Mouse (Mus musculus) G1E (cell line): ENCODE measurements around the gene Rimbp3.

Experiments used
- CTCF ChIP-seq: IDR thresholded peaks from 2 replicates; pipeline ENCODE4 v1.5.1; 2012; ENCODE audit warnings: low read depth, low read length, inconsistent platforms, mixed read lengths
- TAL1 ChIP-seq: conservative IDR thresholded peaks from 2 replicates; pipeline ENCODE4 v1.6.1; 2012; ENCODE audit warnings: low read depth, low read length, inconsistent platforms, mixed read lengths

DNA sequence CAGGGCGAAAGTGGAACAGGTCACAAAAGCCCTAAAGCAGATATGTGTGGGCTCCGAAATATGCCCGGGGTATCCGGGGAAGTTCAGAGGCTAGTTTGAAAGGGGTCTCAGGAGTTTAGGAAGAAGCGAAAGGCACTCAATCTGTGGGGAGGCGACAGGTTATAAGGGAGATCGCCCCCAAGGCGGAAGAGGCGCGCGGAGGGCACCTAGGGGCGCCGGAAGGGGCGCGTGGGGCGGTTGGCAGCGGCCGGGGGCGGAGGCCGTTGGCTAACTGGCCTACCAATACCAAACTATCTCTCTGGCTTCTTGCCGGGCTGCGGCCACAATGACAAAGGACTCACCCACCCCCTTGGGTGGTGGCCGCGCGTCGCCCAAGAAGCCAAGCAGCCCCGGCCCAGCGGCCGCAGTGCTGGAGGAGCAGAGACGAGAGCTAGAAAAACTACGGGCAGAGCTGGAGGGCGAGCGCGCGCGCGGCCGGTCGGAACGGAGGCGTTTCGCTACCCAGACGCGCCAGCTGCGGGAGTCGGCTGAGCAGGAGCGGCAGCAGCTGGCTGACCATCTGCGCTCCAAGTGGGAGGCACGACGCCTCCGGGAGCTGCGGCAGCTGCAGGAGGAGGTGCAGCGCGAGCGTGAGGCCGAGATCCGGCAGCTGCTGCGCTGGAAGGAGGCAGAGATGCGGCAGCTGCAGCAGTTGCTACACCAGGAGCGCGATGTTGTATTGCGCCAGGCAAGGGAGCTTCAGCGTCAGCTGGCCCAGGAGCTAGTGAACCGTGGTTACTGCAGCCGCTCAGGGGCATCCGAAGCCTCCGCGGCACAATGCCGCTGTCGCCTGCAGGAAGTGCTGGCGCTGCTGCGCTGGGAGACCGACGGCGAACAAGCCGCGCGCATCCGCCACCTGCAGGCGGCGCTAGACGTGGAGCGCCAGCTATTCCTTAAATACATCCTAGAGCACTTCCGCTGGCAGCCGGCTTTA, at the start of gene Rimbp3:
- TF ChIP-seq CTCF (peak; percentile 82), TAL1 (no peak)
